Mouse (Mus musculus) heart, embryonic 14.5 days (tissue): ENCODE measurements around the gene Ccng1. TPM values are rescaled to one million over a fixed set of nuclear protein-coding genes. Genes with fewer than 3 reads are reported as not detected.
A peak's percentile ranks its signal among the peaks of the same experiment; 100 is the strongest.

ENCODE experiments used
- ATAC-seq: fragments of 200-750 bp; cut with Nextera tagmentation; 2 replicates; pipeline ENCODE4 v1.8.0; 2017; ENCODE audit warnings: low read depth, moderate TSS enrichment; ENCODE audit not compliant: insufficient number of reproducible peaks, insufficient read depth, low FRiP score
- H3K27ac ChIP-seq, 2 experiments: fragments of 200-500 bp in 1 of 2; fragments of 300-500 bp in 1 of 2; sonication (generic) in 1 of 2; replicated peaks in 1 of 2; 2 replicates each; pipeline ENCODE4 v1.5.1; 2012 to 2014; ENCODE audit warnings: low read depth in 2 of 2, low read length in 2 of 2, control low read depth in 1 of 2, mild to moderate bottlenecking in 1 of 2, mixed read lengths in 1 of 2; ENCODE audit not compliant: control insufficient read depth in 1 of 2, insufficient read depth in 1 of 2
- H3K27me3 ChIP-seq: fragments of 300-500 bp; sonication (generic); 2 replicates; pipeline ENCODE4 v1.6.1; 2014; ENCODE audit warnings: mild to moderate bottlenecking, low read length, control low read depth; ENCODE audit not compliant: control insufficient read depth, insufficient read depth
- H3K36me3 ChIP-seq: fragments of 300-500 bp; sonication (generic); 2 replicates; pipeline ENCODE4 v1.6.1; 2014; ENCODE audit warnings: mild to moderate bottlenecking, control low read depth, low read length, mixed read lengths; ENCODE audit not compliant: control insufficient read depth, insufficient read depth
- H3K4me1 ChIP-seq, 2 experiments: fragments of 200-500 bp in 1 of 2; fragments of 300-500 bp in 1 of 2; sonication (generic) in 1 of 2; 2 replicates each; pipeline ENCODE4 v1.6.1; 2012 to 2014; ENCODE audit warnings: low read length in 2 of 2, control low read depth in 1 of 2, mixed read lengths in 1 of 2; ENCODE audit not compliant: control insufficient read depth in 2 of 2, insufficient read depth in 2 of 2
- H3K4me2 ChIP-seq: fragments of 300-500 bp; sonication (generic); 2 replicates; pipeline ENCODE4 v1.6.1; 2014; ENCODE audit warnings: mild to moderate bottlenecking, low read length
- H3K4me3 ChIP-seq, 2 experiments: fragments of 200-500 bp in 1 of 2; fragments of 300-500 bp in 1 of 2; sonication (generic) in 1 of 2; 2 replicates each; pipeline ENCODE4 v1.5.1; 2012 to 2014; ENCODE audit warnings: low read length in 2 of 2, mild to moderate bottlenecking in 2 of 2, control low read depth in 1 of 2, low read depth in 1 of 2, moderate library complexity in 1 of 2; ENCODE audit not compliant: control insufficient read depth in 1 of 2, insufficient read depth in 1 of 2
- H3K9ac ChIP-seq: fragments of 300-500 bp; sonication (generic); 2 replicates; pipeline ENCODE4 v1.6.1; 2014; ENCODE audit warnings: mild to moderate bottlenecking, low read length
- H3K9me3 ChIP-seq: fragments of 300-500 bp; sonication (generic); 2 replicates; pipeline ENCODE4 v1.6.1; 2016; ENCODE audit warnings: low read length, control low read depth; ENCODE audit not compliant: control insufficient read depth
- WGBS: fragments of 180-500 bp; shearing (Covaris S2); extraction: QIAGEN DNeasy Blood & Tissue Kit; methylation state at CpG from one replicate; pipeline ENCODE4 v1.1.7; 2014; 5-methylcytosine and 5-hydroxymethylcytosine counted together
- polyA plus RNA-seq: library from polyadenylated mRNA; unstranded; fragments of >200 nt; fragmentation: Nextera tagmentation; extraction: Ambion mirVana; gene quantifications from 2 replicates; pipeline ENCODE4 v1.2.1, GENCODE M21; 2014

The Ccng1 gene
- polyA plus RNA-seq, 1 experiment from 2014 or later = 161 TPM

- Histone ChIP-seq H3K4me2 (no peak overlapping the region), H3K27me3 (no peaks in the 10 kb centered on the region), H3K4me3 (no peak overlapping the region), H3K27ac (no peak overlapping the region), H3K9ac (no peak overlapping the region), H3K36me3 (peaks cover 49% of the 10 kb centered on the region), H3K4me1 (peaks cover 0 to 5% of the 10 kb centered on the region in 2 experiments; a peak in 3 of 4 replicates), H3K9me3 (no peaks in the 10 kb centered on the region)
- WGBS = 51% methylated on average over 2 of the region's 2 CpGs
- ATAC-seq = no peak
These were observed 7.4 kb downstream of the Ccng1 start for GRCm38 (mm10) chr11:40747716-40748115.

- Histone ChIP-seq H3K9ac (no peak overlapping the region), H3K36me3 (peaks cover 45% of the 10 kb centered on the region), H3K4me3 (no peak overlapping the region), H3K9me3 (no peaks in the 10 kb centered on the region), H3K4me2 (no peak overlapping the region), H3K27me3 (no peaks in the 10 kb centered on the region), H3K27ac (no peak overlapping the region), H3K4me1 (no peaks in the 10 kb centered on the region)
- WGBS = 87% methylated on average over 12 of the region's 12 CpGs
- ATAC-seq = no peak
These were observed 8.8 kb downstream of the Ccng1 start for GRCm38 (mm10) chr11:40746361-40746760.

- ATAC-seq = no peak
- no peak overlapping the region for H3K9ac ChIP-seq
- no peak overlapping the region for H3K4me3 ChIP-seq
- WGBS = 87% methylated on average over 3 of the region's 3 CpGs
- H3K4me1 ChIP-seq = no peaks in the 10 kb centered on the region
- H3K27me3 ChIP-seq = no peaks in the 10 kb centered on the region
- no peaks in the 10 kb centered on the region for H3K9me3 ChIP-seq
- no peak overlapping the region for H3K4me2 ChIP-seq
- no peak overlapping the region for H3K27ac ChIP-seq
- peaks cover 43% of the 10 kb centered on the region for H3K36me3 ChIP-seq
These were observed 10.8 kb downstream of the Ccng1 start for GRCm38 (mm10) chr11:40744348-40744747.

- Histone ChIP-seq H3K36me3 (peaks cover 53% of the 10 kb centered on the region), H3K27ac (no peak overlapping the region), H3K4me2 (no peak overlapping the region), H3K9me3 (no peaks in the 10 kb centered on the region), H3K4me3 (no peak overlapping the region), H3K9ac (no peak overlapping the region), H3K4me1 (no peaks in the 10 kb centered on the region), H3K27me3 (no peaks in the 10 kb centered on the region)
- 90% methylated on average over 12 of the region's 12 CpGs for WGBS
- ATAC-seq = no peak
These were observed 13.4 kb downstream of the Ccng1 start for GRCm38 (mm10) chr11:40741605-40742262.

GRCm38 (mm10) chr11:40737369-40737768 lies 17.7 kb downstream of the Ccng1 start:
- Histone ChIP-seq H3K27me3 (no peaks in the 10 kb centered on the region), H3K9ac (no peak overlapping the region), H3K4me3 (no peak overlapping the region), H3K27ac (no peak overlapping the region), H3K36me3 (peaks cover 59% of the 10 kb centered on the region), H3K4me2 (no peak overlapping the region), H3K4me1 (peaks cover 5 to 19% of the 10 kb centered on the region in 2 experiments; a peak in 3 of 4 replicates), H3K9me3 (no peaks in the 10 kb centered on the region)
- WGBS = 92% methylated on average over 3 of the region's 3 CpGs
- ATAC-seq = no peak

- Histone ChIP-seq H3K4me2 (peak overlapping the region; percentile 75), H3K9me3 (no peaks in the 10 kb centered on the region), H3K4me3 (peak overlapping the region; percentile 57 to 86), H3K27ac (peak overlapping the region; percentile 81 to 85; a peak in 2 of 4 replicates), H3K27me3 (no peaks in the 10 kb centered on the region), H3K4me1 (peaks cover 5 to 27% of the 10 kb centered on the region in 2 experiments; a peak in 3 of 4 replicates), H3K9ac (peak overlapping the region; percentile 92), H3K36me3 (peaks cover 34% of the 10 kb centered on the region)
- WGBS = 3% methylated on average over 11 of the region's 11 CpGs
- no peak for ATAC-seq
These were observed 20.8 kb downstream of the Ccng1 start for GRCm38 (mm10) chr11:40734251-40734752.

GRCm38 (mm10) chr11:40733339-40734174 lies 21.6 kb downstream of the Ccng1 start, which contains the start of the genes Hmmr and Nudcd2:
TSS of gene Hmmr (minus strand) at chr11:40733422.
TSS of gene Nudcd2 (plus strand) at chr11:40733667.
- no peaks in the 10 kb centered on the region for H3K9me3 ChIP-seq
- peak within 1 kb of the TSS; percentile 81 to 85 for H3K27ac ChIP-seq
- H3K4me1 ChIP-seq = peaks cover 5 to 27% of the 10 kb centered on the region in 2 experiments; a peak in 3 of 4 replicates
- WGBS = under 1% methylated on average over 52 of the region's 52 CpGs
- peak within 1 kb of the TSS; percentile 92 for H3K9ac ChIP-seq
- peaks cover 33% of the 10 kb centered on the region for H3K36me3 ChIP-seq
- ATAC-seq = peak; percentile 98
- peak within 1 kb of the TSS; percentile 91 for H3K4me2 ChIP-seq
- H3K4me3 ChIP-seq = peak within 1 kb of the TSS; percentile 82 to 86
- H3K27me3 ChIP-seq = no peaks in the 10 kb centered on the region
